Mouse (Mus musculus) myocyte (in vitro differentiated cells): Measurements from ENCODE around the gene Gm4301.
"Not testable (repeated sequence)": the region's sequence is repeated elsewhere in the genome, so short reads cannot be mapped to it uniquely, and the experiment has no call there.

ENCODE experiments used
- MAX ChIP-seq: IDR thresholded peaks from one replicate; pipeline ENCODE4 v1.6.1; 2011; ENCODE audit warnings: low read depth, mild to moderate bottlenecking, control low read depth
- MYOD1 ChIP-seq, 3 experiments: IDR thresholded peaks; one replicate each; pipeline ENCODE4 v1.6.1; 2011; ENCODE audit warnings: control low read depth in 2 of 3, low read depth in 2 of 3, mild to moderate bottlenecking in 2 of 3, moderate library complexity in 1 of 3; ENCODE audit not compliant: insufficient read length in 2 of 3, control insufficient read depth in 1 of 3
- POLR2A ChIP-seq: IDR thresholded peaks from one replicate; pipeline ENCODE4 v1.6.1; 2011; ENCODE audit warnings: low read depth, mild to moderate bottlenecking, control low read depth, moderate library complexity; ENCODE audit not compliant: insufficient read length
- POLR2AphosphoS2 ChIP-seq: IDR thresholded peaks from one replicate; pipeline ENCODE4 v1.6.1; 2011; ENCODE audit warnings: low read depth, control low read depth; ENCODE audit not compliant: insufficient read length
- REST ChIP-seq: IDR thresholded peaks from one replicate; pipeline ENCODE4 v1.6.1; 2011; ENCODE audit warnings: mild to moderate bottlenecking, control low read depth, moderate library complexity; ENCODE audit not compliant: insufficient read depth, insufficient read length
- TCF12 ChIP-seq: IDR thresholded peaks from one replicate; pipeline ENCODE4 v1.6.1; 2011; ENCODE audit warnings: mild to moderate bottlenecking, control low read depth; ENCODE audit not compliant: poor library complexity, insufficient read depth, severe bottlenecking

- TF ChIP-seq POLR2A; MYOD1 (IDR thresholded peaks at IDR 0.05; ENCODE audit: control insufficient read depth in 1 of 3, insufficient read length in 2 of 3, low read depth in 2 of 3); POLR2AphosphoS2; REST; TCF12; MAX: not testable (repeated sequence)
Observed at GRCm38 (mm10) chr10:100382460-100382859, 47.0 kb downstream of the Gm4301 start, which contains the start of gene Gm4312.
